Mouse (Mus musculus): ENCODE data around the gene Fads3.

GRCm38 (mm10) chr19:10029746-10030145, 11.6 kb upstream of the Fads3 start:
- no peak for TF ChIP-seq POLR2A (IDR thresholded peaks at IDR 0.05; ENCODE audit: control insufficient read depth in 1 of 2, insufficient read depth in 1 of 2, low read depth in 1 of 2, low read length in 2 of 2, poor library complexity in 1 of 2)
- no peak for TF ChIP-seq CTCF (IDR thresholded peaks at IDR 0.05 in 2 of 3, conservative IDR thresholded peaks at IDR 0.05 in 1 of 3; ENCODE audit: control insufficient read depth in 1 of 3, insufficient read depth in 1 of 3, low read depth in 2 of 3, low read length in 3 of 3, poor library complexity in 1 of 3, severe bottlenecking in 1 of 3)
- TF ChIP-seq RAD21 (IDR thresholded peaks at IDR 0.05; ENCODE audit: low read depth, low read length), result no peak
- no peak for TF ChIP-seq NELFE (IDR thresholded peaks at IDR 0.05; ENCODE audit: low read depth, low read length)
- no peak for TF ChIP-seq POLR2AphosphoS2 (IDR thresholded peaks at IDR 0.05; ENCODE audit: low read length)

Measured in MEL (cell line).